Mouse (Mus musculus) layer of hippocampus, adult 18-20 months (tissue): ENCODE measurements around the gene 5430419D17Rik. TPM values are rescaled to one million over a fixed set of nuclear protein-coding genes. Genes with fewer than 3 reads are reported as not detected.
A peak's percentile ranks its signal among the peaks of the same experiment; 100 is the strongest.

Source experiments
- DNase-seq, 2 experiments: peaks; one replicate each; pipeline ENCODE4 v3.0.0; 2022; ENCODE audit warnings: low spot score in 2 of 2
- total RNA-seq, 2 experiments: library from RNA; stranded (reverse); gene quantifications; 2 replicates each; pipeline ENCODE4 v1.2.3; 2021

The 5430419D17Rik gene
- total RNA-seq, 2 experiments from 2014 or later, result not detected

GRCm38 (mm10) chr7:131314493-131314892, 140.3 kb downstream of the 5430419D17Rik start:
- DNase-seq, result no peak

GRCm38 (mm10) chr7:131317587-131317986, 143.4 kb downstream of the 5430419D17Rik start:
- DNase-seq, result no peak

GRCm38 (mm10) chr7:131318340-131318739, 144.1 kb downstream of the 5430419D17Rik start:
- no peak for DNase-seq

- no peak for DNase-seq
Measured at GRCm38 (mm10) chr7:131322192-131322591, 148.0 kb downstream of the 5430419D17Rik start, which contains the start of gene Cuzd1. Gene Cuzd1 (minus strand): TSS chr7:131322292.

- no peak for DNase-seq
Measured at GRCm38 (mm10) chr7:131327054-131327453, 152.9 kb downstream of the 5430419D17Rik start.

GRCm38 (mm10) chr7:131329416-131329815, 155.2 kb downstream of the 5430419D17Rik start, which contains the start of gene Fam24b:
Gene Fam24b (minus strand): TSS chr7:131329516.
- no peak for DNase-seq

- DNase-seq, result no peak
Measured at GRCm38 (mm10) chr7:131331688-131332087, 157.5 kb downstream of the 5430419D17Rik start.

- DNase-seq, result no peak
Measured at GRCm38 (mm10) chr7:131333564-131333963, 159.4 kb downstream of the 5430419D17Rik start, which contains the start of gene Fam24a. Gene Fam24a (plus strand): TSS chr7:131333864.

GRCm38 (mm10) chr7:131337502-131338068, 163.4 kb downstream of the 5430419D17Rik start:
- no peak for DNase-seq

GRCm38 (mm10) chr7:131345856-131346541, 171.8 kb downstream of the 5430419D17Rik start:
- DNase-seq, result peak in 1 of 2 experiments; percentile 22

Other genes with a start within 250 kb of the 5430419D17Rik start
- gene Htra1, start 238.3 kb upstream of the 5430419D17Rik start, total RNA-seq, result 100 to 1,000 TPM; 257 to 274 TPM
- not detected for gene Dmbt1, start 142.3 kb upstream of the 5430419D17Rik start, total RNA-seq
- gene 4933402N03Rik, start 28.1 kb upstream of the 5430419D17Rik start, total RNA-seq, result not detected
- not detected for gene Cuzd1, start 147.9 kb downstream of the 5430419D17Rik start, total RNA-seq
- under 1 TPM in 1 of 2 experiments, not detected in 1; 0.50 TPM for gene Fam24b, start 155.1 kb downstream of the 5430419D17Rik start, total RNA-seq
- not detected for gene Fam24a, start 159.5 kb downstream of the 5430419D17Rik start, total RNA-seq
- 10 to 100 TPM; 32.4 to 33.3 TPM for gene 2310057M21Rik, start 188.4 kb downstream of the 5430419D17Rik start, total RNA-seq
- gene Pstk, start 196.7 kb downstream of the 5430419D17Rik start, total RNA-seq, result 10 to 100 TPM; 47.4 to 48.0 TPM
- 10 to 100 TPM; 47.7 to 50.9 TPM for gene Ikzf5, start 236.1 kb downstream of the 5430419D17Rik start, total RNA-seq
- 100 to 1,000 TPM; 107 to 108 TPM for gene Acadsb, start 236.2 kb downstream of the 5430419D17Rik start, total RNA-seq